Mouse (Mus musculus): ENCODE measurements at regions not wholly inside any gene's neighbourhood (a gene's known extent, or its start where the extent isn't known, plus 50 kb on each side); places are given as distances from the start of the nearest gene placed in this dataset.

- no peak for DNase-seq
These were observed 462.1 kb upstream of the Arglu1 start for GRCm38 (mm10) chr8:9152313-9152925.

- DNase-seq = no peak
These were observed 454.0 kb upstream of the Arglu1 start for GRCm38 (mm10) chr8:9144362-9144761.

- DNase-seq = no peak
These were observed 449.5 kb upstream of the Arglu1 start for GRCm38 (mm10) chr8:9139781-9140180.

- DNase-seq = no peak
These were observed 448.8 kb upstream of the Arglu1 start for GRCm38 (mm10) chr8:9139059-9139620.

- no peak for DNase-seq
These were observed 443.4 kb upstream of the Arglu1 start for GRCm38 (mm10) chr8:9133758-9134157.

GRCm38 (mm10) chr8:9132612-9133218, 442.4 kb upstream of the Arglu1 start:
- no peak for DNase-seq

GRCm38 (mm10) chr8:9131249-9131648, 440.9 kb upstream of the Arglu1 start:
- DNase-seq = no peak

- DNase-seq = no peak
These were observed 434.2 kb upstream of the Arglu1 start for GRCm38 (mm10) chr8:9124503-9124902.

GRCm38 (mm10) chr8:9117809-9118737, 427.8 kb upstream of the Arglu1 start:
- no peak for DNase-seq

- peak; percentile 20 for DNase-seq
These were observed 405.7 kb upstream of the Arglu1 start for GRCm38 (mm10) chr8:9095980-9096379.

GRCm38 (mm10) chr8:9094002-9094401, 403.7 kb upstream of the Arglu1 start:
- DNase-seq = peak; percentile 18

GRCm38 (mm10) chr8:9093356-9093755, 403.0 kb upstream of the Arglu1 start:
- DNase-seq = peak; percentile 21

- DNase-seq = peak; percentile 42
These were observed 382.4 kb upstream of the Arglu1 start for GRCm38 (mm10) chr8:9072724-9073123.

- DNase-seq = no peak
These were observed 382.0 kb upstream of the Arglu1 start for GRCm38 (mm10) chr8:9072286-9072685.

GRCm38 (mm10) chr8:9070953-9071352, 380.6 kb upstream of the Arglu1 start:
- DNase-seq = peak; percentile 45

GRCm38 (mm10) chr8:9069845-9070244, 379.5 kb upstream of the Arglu1 start:
- DNase-seq = no peak

- peak; percentile 17 for DNase-seq
These were observed 377.4 kb upstream of the Arglu1 start for GRCm38 (mm10) chr8:9067731-9068130.

- no peak for DNase-seq
These were observed 369.8 kb upstream of the Arglu1 start for GRCm38 (mm10) chr8:9060166-9060565.

GRCm38 (mm10) chr8:9055416-9055819, 365.1 kb upstream of the Arglu1 start:
- no peak for DNase-seq

- DNase-seq = no peak
These were observed 364.5 kb upstream of the Arglu1 start for GRCm38 (mm10) chr8:9054801-9055200.

GRCm38 (mm10) chr8:9051699-9052098, 361.4 kb upstream of the Arglu1 start:
- no peak for DNase-seq

GRCm38 (mm10) chr8:9050740-9051475, 360.6 kb upstream of the Arglu1 start:
- DNase-seq = no peak
